Mouse (Mus musculus) embryo, embryonic 11.5 days (tissue): ENCODE data around the gene Fermt3.
"Not testable (repeated sequence)": the region's sequence is repeated elsewhere in the genome, so short reads cannot be mapped to it uniquely, and the experiment has no call there.

ENCODE experiments used
- DNase-seq: peaks from one replicate; pipeline ENCODE4 v3.0.0-alpha.2; 2012; ENCODE audit warnings: low read depth, low spot score

Fermt3 gene

GRCm38 (mm10) chr19:6991166-6991565 lies 28.1 kb downstream of the Fermt3 start:
- not testable (repeated sequence) for DNase-seq

- DNase-seq, result no peak
Measured at GRCm38 (mm10) chr19:6990712-6991111, 28.6 kb downstream of the Fermt3 start.

GRCm38 (mm10) chr19:6989251-6989650 lies 30.0 kb downstream of the Fermt3 start:
- no peak for DNase-seq

GRCm38 (mm10) chr19:6987904-6988285 lies 31.4 kb downstream of the Fermt3 start:
- DNase-seq, result no peak

GRCm38 (mm10) chr19:6987061-6987903 lies 32.0 kb downstream of the Fermt3 start, which contains the start of gene Vegfb:
Vegfb (minus strand) TSS chr19:6987651.
- no peak for DNase-seq

GRCm38 (mm10) chr19:6985951-6986708 lies 33.1 kb downstream of the Fermt3 start:
- DNase-seq, result no peak

GRCm38 (mm10) chr19:6985300-6985699 lies 34.0 kb downstream of the Fermt3 start:
- no peak for DNase-seq

GRCm38 (mm10) chr19:6983621-6984020 lies 35.6 kb downstream of the Fermt3 start:
- no peak for DNase-seq

GRCm38 (mm10) chr19:6981465-6981864 lies 37.8 kb downstream of the Fermt3 start:
- DNase-seq, result no peak

- DNase-seq, result peak; percentile 99
Measured at GRCm38 (mm10) chr19:6980381-6981093, 38.7 kb downstream of the Fermt3 start, which contains the start of gene Fkbp2. Fkbp2 (minus strand) TSS chr19:6980501.

- DNase-seq, result peak; percentile 98
Measured at GRCm38 (mm10) chr19:6979486-6980380, 39.5 kb downstream of the Fermt3 start.

GRCm38 (mm10) chr19:6979001-6979479 lies 40.2 kb downstream of the Fermt3 start:
- no peak for DNase-seq

- no peak for DNase-seq
Measured at GRCm38 (mm10) chr19:6978639-6978974, 40.7 kb downstream of the Fermt3 start.

GRCm38 (mm10) chr19:6977759-6978638 lies 41.3 kb downstream of the Fermt3 start:
- DNase-seq, result no peak

- DNase-seq, result no peak
Measured at GRCm38 (mm10) chr19:6975537-6976521, 43.4 kb downstream of the Fermt3 start, which contains the start of gene Plcb3. Plcb3 (minus strand) TSS chr19:6976470.

- peak; percentile 84 for DNase-seq
Measured at GRCm38 (mm10) chr19:6974211-6975205, 44.8 kb downstream of the Fermt3 start, which contains the start of gene Ppp1r14b. Ppp1r14b (plus strand) TSS chr19:6974968.

GRCm38 (mm10) chr19:6973581-6974190 lies 45.6 kb downstream of the Fermt3 start:
- no peak for DNase-seq
